Mouse (Mus musculus) forebrain, embryonic 10.5 days (tissue): ENCODE results near the gene AI854703. TPM values are rescaled to one million over a fixed set of nuclear protein-coding genes. Genes with fewer than 3 reads are reported as not detected.

Experiments used
- DNase-seq: peaks from one replicate; pipeline ENCODE4 v3.0.0-alpha.2; 2017; ENCODE audit warnings: low spot score; ENCODE audit errors: extremely low spot score
- H3K27ac ChIP-seq: fragments of 300-500 bp; sonication (generic); 2 replicates; pipeline ENCODE4 v1.5.1; 2016; ENCODE audit warnings: mild to moderate bottlenecking
- H3K27me3 ChIP-seq: fragments of 300-500 bp; sonication (generic); 2 replicates; pipeline ENCODE4 v1.6.1; 2016; ENCODE audit warnings: mild to moderate bottlenecking; ENCODE audit not compliant: poor library complexity, severe bottlenecking
- H3K36me3 ChIP-seq: fragments of 300-500 bp; sonication (generic); replicated peaks from 2 replicates; pipeline ENCODE4 v1.6.1; 2016; ENCODE audit warnings: mild to moderate bottlenecking, moderate library complexity
- H3K4me1 ChIP-seq: fragments of 300-500 bp; sonication (generic); 2 replicates; pipeline ENCODE4 v1.6.1; 2016
- H3K4me3 ChIP-seq: fragments of 300-500 bp; sonication (generic); 2 replicates; pipeline ENCODE4 v1.5.1; 2016; ENCODE audit warnings: mild to moderate bottlenecking, moderate library complexity
- H3K9me3 ChIP-seq: fragments of 300-500 bp; sonication (generic); 2 replicates; pipeline ENCODE4 v1.6.1; 2016; ENCODE audit warnings: mild to moderate bottlenecking, moderate library complexity
- WGBS: fragments of 180-500 bp; shearing (Covaris S2); methylation state at CpG from one replicate; pipeline ENCODE4 v1.1.7; 2016; 5-methylcytosine and 5-hydroxymethylcytosine counted together
- polyA plus RNA-seq: library from polyadenylated mRNA; unstranded; fragments of >200 nt; fragmentation: Nextera tagmentation; extraction: Ambion mirVana; gene quantifications from 2 replicates; pipeline ENCODE4 v1.2.1, GENCODE M21; 2016

The AI854703 gene
- 0.46 and 0.83 TPM in 2 replicates for polyA plus RNA-seq

DNA sequence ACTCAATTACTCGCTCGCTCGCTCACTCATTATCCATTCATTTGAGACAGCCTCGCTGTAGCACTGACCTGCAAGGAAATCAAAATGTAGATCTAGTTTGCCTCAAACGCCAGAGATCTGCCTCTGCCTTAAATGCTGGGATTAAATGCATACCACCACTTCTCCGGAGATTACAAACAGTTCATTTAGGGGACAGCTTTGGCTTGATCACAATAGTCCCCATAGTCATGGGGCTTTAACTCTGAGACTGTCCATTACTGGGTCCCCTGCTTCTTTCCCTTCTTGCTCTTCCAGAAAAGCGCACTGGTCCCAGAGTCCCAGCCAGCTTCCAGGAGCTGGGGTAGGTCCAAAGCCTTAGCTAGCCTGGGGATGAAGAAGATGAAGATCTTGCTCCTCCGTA is at the start of gene AI854703:
TSS of gene AI854703 (plus strand) at position 301 of the 400 bp plus-strand sequence.
- H3K9me3 ChIP-seq, result no peaks in the 10 kb centered on the region
- DNase-seq, result no peak
- H3K36me3 ChIP-seq, result peaks cover 4% of the 10 kb centered on the region
- H3K4me1 ChIP-seq, result peaks cover 31% of the 10 kb centered on the region
- peak within 1 kb of the TSS; percentile 63 for H3K27ac ChIP-seq
- peak within 1 kb of the TSS; percentile 58 for H3K4me3 ChIP-seq
- 22% methylated on average over 8 of the region's 8 CpGs for WGBS
- H3K27me3 ChIP-seq, result peaks cover 66% of the 10 kb centered on the region

DNA sequence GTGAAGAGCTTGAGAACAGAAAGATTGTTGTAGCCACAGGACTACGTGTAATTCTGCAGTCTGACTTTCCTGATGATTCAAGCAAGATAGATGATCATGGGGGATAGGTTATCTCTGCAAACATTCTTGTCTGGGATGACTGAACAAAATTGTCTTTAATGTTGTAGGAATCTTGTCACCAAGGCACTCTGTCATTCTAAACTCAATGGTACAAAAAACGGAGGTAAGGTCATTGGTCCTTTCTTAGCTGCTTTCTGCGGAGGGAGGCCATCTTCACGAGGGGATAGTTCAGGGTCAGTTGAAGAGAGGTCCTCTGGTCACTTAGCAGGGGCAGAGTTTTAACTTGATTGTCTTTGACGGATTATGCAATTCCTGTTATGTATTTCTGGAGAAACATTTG is 47.8 kb upstream of the AI854703 start:
- Histone ChIP-seq H3K4me3 (no peak overlapping the region), H3K4me1 (peaks cover 8% of the 10 kb centered on the region), H3K27me3 (no peaks in the 10 kb centered on the region), H3K27ac (no peak overlapping the region), H3K9me3 (no peaks in the 10 kb centered on the region), H3K36me3 (no peaks in the 10 kb centered on the region)
- DNase-seq, result no peak
- WGBS, result 74% methylated on average over 5 of the region's 5 CpGs

DNA sequence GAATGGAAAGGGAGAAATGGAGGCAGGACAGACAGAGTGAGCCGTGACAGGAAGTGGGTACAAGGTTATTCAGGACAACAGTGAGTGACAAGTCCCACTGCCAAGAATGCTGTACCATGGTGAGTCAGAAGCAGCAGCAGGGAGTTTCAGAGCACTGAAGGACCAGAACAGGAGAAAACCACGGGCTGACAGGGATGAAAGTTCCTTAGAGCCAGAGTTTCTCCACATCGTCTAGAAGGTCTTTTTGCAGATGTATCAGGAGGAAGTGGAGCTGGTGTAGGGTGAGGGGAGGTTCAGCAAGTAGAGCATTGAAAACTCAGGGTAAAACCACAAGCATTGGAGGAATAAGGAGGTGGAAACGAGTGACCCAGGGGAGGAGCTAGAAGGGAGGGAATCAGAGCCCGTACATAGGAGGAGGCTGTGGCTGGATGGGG is 47.3 kb upstream of the AI854703 start:
- H3K4me3 ChIP-seq, result no peak overlapping the region
- H3K4me1 ChIP-seq, result peaks cover 8% of the 10 kb centered on the region
- H3K36me3 ChIP-seq, result no peaks in the 10 kb centered on the region
- H3K27ac ChIP-seq, result no peak overlapping the region
- H3K27me3 ChIP-seq, result no peaks in the 10 kb centered on the region
- no peak for DNase-seq
- H3K9me3 ChIP-seq, result no peaks in the 10 kb centered on the region
- 51% methylated on average over 5 of the region's 5 CpGs for WGBS

DNA sequence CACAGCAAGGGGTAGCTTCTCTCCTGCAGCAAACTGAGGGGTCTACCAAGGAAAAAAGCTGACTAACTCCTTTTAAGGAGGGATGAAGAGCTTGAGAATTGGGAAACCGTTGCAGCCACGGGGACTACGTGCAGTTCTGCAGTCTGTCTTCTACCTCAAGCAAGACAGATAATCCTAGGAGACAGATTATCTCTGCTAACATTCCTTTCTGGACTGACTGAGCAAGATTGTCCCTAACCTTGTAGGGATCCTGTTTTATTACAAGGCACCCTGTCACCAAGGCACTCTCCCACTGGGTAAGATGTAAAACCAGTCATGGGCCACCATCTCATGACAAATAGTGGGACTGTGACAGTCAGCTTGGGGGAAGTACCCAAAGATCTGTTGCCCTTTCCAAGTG is 45.3 kb upstream of the AI854703 start:
- WGBS, result 48% methylated on average over 3 of the region's 3 CpGs
- no peak overlapping the region for H3K4me3 ChIP-seq
- no peaks in the 10 kb centered on the region; the same call in 1 of the 2 replicates for H3K9me3 ChIP-seq
- H3K27me3 ChIP-seq, result no peaks in the 10 kb centered on the region
- peaks cover 8% of the 10 kb centered on the region for H3K4me1 ChIP-seq
- no peaks in the 10 kb centered on the region for H3K36me3 ChIP-seq
- H3K27ac ChIP-seq, result no peak overlapping the region
- no peak for DNase-seq

DNA sequence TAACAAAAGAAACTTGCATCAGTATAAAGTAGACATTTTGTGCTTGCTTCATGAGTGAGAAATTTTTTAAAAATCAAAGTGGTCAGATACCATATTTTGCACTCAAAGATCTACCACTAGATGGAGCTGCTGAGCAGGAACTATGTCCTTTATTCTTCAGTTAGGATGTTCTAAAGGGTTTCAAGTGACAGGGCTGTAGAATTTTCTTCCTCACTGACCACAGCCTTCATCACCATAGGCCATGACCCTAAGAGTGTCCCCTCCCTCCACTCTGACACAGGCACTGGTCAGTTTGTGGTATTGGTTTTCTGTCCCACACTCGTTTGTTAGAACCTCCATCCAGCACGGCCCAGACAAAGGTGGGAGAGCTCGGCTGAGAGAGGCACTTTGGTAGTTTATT is 44.5 kb upstream of the AI854703 start:
- Histone ChIP-seq H3K27me3 (no peaks in the 10 kb centered on the region), H3K4me3 (no peak overlapping the region), H3K4me1 (peaks cover 8% of the 10 kb centered on the region), H3K9me3 (no peaks in the 10 kb centered on the region; the same call in 1 of the 2 replicates), H3K36me3 (no peaks in the 10 kb centered on the region), H3K27ac (no peak overlapping the region)
- 77% methylated on average over 3 of the region's 3 CpGs for WGBS
- DNase-seq, result no peak

DNA sequence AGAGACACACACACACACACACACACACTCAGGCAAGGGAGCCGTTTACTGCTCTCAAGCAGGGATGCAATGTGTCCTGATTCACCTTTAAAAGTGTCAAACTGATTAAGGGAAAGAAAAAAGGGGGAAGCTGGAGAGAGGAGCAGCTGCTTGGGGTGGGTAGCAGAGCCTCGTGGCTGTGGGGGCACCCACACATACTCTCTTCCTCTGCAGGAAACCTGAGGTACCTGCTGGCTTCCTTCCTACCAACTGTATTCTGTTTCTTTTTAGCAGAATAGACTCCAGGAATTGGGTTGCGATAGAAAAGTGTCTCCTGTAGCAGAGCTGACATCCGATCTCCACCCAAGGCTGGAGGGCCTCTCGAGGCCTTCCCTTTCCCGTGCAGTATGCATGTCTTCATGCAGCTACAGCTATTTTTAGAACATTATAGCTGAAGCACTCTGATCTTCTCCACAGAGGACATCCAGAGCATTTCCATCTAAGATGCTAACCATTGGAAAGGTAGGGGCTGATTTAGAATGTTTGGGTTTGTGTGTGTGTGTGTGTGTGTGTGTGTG is 37.3 kb upstream of the AI854703 start, which contains the start of gene Gm45021:
TSS of gene Gm45021 (plus strand) at position 417 of the 557 bp plus-strand sequence.
- Histone ChIP-seq H3K27ac (no peak within 1 kb of the TSS), H3K36me3 (no peaks in the 10 kb centered on the region), H3K4me1 (peaks cover 13% of the 10 kb centered on the region), H3K9me3 (no peaks in the 10 kb centered on the region; the same call in 1 of the 2 replicates), H3K27me3 (no peaks in the 10 kb centered on the region), H3K4me3 (no peak within 1 kb of the TSS)
- DNase-seq, result no peak
- 69% methylated on average over 6 of the region's 6 CpGs for WGBS

DNA sequence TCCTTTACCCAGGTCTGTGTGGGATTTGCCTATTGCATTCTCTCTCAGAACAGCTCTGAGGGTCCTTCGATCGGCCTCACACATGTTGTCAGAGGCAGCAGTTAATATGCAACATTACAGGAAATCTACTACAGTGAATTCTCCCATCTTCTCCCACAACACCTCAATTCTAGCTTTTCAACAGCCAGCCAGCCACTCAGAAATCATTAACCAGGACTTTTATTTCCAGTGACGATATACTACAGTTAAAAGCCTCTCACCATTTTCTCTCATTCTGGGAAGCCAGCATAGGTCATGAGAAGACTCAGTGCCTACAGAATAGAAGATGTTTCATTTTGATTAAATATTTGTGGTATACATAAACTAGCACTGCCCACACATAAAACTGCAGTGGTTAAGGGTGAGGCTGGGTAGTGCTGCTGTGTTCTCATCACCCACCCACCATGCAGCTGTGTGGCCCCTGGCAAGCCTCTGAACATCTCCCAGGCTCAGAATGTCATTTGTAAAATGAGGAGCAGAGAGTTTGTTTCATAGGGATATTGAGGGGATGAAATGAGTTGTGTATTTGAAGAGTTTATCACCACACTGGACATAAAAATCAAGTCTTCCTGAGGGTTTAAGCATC is 35.2 kb upstream of the AI854703 start:
- no peak overlapping the region for H3K4me3 ChIP-seq
- peaks cover 10% of the 10 kb centered on the region for H3K9me3 ChIP-seq
- H3K36me3 ChIP-seq, result peaks cover 14% of the 10 kb centered on the region
- no peak for DNase-seq
- 89% methylated on average over 3 of the region's 3 CpGs for WGBS
- no peaks in the 10 kb centered on the region for H3K27me3 ChIP-seq
- no peak overlapping the region for H3K27ac ChIP-seq
- peaks cover 27% of the 10 kb centered on the region for H3K4me1 ChIP-seq

DNA sequence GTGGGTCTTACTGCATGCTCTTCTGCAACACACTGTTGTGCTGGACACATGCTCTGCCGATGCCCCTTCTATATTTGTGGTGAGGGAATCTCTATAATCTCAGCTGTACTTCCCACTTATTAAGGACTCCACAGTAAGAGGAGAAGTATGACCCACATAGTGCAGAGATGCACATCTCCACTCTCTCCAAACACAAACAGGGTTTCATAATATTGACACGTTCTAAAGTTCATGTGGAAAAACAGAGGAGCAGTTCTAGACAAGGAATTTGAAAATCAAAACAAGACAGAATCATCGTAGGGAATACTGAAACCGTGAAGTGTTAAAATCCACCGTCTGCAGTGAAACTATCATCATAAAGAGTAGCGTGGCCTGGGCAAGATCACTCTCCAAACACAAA is 34.7 kb upstream of the AI854703 start:
- H3K27me3 ChIP-seq, result no peaks in the 10 kb centered on the region
- peaks cover 16% of the 10 kb centered on the region for H3K9me3 ChIP-seq
- H3K4me3 ChIP-seq, result no peak overlapping the region
- DNase-seq, result no peak
- peaks cover 27% of the 10 kb centered on the region for H3K4me1 ChIP-seq
- 92% methylated on average over 6 of the region's 6 CpGs for WGBS
- H3K36me3 ChIP-seq, result peaks cover 19% of the 10 kb centered on the region
- no peak overlapping the region for H3K27ac ChIP-seq

DNA sequence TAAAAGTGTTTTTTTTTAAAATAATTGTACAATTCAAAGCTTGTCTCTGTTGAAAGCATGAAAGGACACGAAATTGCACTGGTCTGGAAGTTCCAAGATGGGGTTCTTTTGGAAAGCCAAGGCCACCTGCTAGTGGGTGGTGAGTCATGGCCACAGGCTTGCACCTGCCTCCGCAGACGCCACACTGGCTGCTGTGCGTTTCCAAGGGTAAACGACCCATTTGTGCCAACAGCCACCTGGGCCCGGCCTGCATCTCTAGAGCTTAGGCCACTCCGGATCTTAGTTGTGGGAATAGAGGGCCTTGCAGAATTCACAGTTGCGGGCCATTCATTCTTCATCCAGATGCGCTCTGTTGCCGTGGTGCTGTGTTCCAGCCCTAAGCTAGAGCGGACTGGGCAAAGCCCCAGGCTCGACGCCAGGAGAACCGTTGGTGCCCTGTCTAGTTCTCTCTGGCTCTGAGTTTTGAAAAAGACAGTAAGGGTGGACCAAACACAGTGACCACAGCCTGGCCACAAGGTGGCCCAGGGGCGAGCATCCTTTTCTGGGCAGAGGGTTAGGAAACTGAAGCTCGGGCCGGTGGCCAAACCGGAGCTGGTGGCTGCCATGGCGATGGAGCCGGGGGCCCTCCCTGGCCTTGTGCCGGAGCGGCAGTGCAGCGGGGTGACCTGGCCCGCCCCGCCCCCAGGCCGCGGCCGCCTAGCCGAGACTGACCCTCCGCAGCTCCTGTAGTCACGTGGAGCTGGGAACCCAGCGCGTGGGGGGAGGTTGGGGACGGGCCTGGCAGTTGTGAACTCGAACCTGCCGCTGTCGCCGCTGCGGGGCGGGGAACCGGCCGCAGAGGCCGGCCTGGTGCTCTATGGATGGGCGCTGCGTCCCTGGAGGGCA is 33.2 kb upstream of the AI854703 start, which contains the start of the genes Repin1 and Gm44965:
TSS of gene Repin1 (plus strand) at position 726 of the 885 bp plus-strand sequence.
TSS of gene Gm44965 (plus strand) at position 784 of the 885 bp plus-strand sequence.
- Histone ChIP-seq H3K36me3 (peaks cover 34% of the 10 kb centered on the region), H3K4me3 (peak within 1 kb of the TSS; percentile 87), H3K9me3 (peaks cover 30% of the 10 kb centered on the region), H3K27ac (peak within 1 kb of the TSS; percentile 98), H3K4me1 (peaks cover 27% of the 10 kb centered on the region), H3K27me3 (no peaks in the 10 kb centered on the region)
- WGBS, result 5% methylated on average over 45 of the region's 45 CpGs
- DNase-seq, result peak; percentile 93

DNA sequence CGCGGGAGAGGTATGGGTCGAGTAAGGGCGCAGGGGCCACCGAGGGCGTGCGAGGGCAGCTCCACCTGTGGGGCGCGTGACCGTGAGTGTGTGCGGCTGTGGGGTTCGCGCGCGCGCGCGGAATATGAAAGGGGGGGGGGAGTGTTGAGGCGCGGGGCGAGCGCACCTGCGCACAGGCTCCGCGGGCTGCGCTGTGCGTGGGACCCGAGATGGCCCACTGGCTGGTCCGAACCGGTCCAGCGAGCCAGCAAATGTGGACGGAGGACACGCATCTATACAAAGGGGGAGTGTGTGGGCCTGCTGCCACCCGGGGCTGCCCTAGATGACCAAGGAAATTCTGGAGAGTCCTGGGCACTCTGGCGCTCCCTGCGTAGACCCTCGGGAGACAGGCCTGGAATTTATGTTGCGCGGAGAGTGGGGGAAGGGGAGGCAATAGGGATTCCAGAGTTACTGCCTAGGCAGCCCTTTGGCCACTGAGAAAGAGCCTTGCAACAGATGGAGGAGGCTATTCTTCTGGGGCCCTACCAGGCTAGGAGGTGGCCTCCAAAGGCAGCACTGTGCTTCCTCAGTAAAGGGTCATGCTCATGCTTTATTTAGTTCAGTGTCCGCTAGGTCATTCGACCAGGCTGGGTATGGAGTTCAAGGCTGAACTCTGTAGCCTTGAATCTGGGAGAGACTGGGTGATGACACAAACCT is 32.4 kb upstream of the AI854703 start:
- no peak for DNase-seq
- H3K4me3 ChIP-seq, result peak overlapping the region; percentile 87
- WGBS, result 1% methylated on average over 41 of the region's 41 CpGs

DNA sequence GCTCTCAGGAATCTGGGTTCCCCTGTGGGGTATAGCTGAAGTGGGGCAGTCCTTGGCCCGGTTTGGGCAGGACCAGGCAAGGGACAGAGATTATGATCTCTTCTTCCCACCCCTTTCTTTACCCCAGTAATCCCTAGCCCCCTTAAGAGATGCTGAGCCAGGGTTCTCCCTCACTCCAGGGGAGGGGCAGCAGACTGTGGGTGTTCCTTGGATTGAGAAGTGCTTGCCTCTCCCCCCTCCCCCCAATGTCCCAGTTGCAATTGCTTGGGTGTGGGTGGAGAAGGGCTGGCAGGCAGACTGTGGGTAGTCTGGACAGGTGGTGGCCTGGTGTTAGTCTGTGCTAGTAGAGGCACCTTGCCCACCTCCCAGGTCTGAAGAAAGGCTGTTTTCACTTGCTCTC is 31.3 kb upstream of the AI854703 start:
- Histone ChIP-seq H3K27ac (peak overlapping the region; percentile 98), H3K27me3 (no peaks in the 10 kb centered on the region), H3K9me3 (peaks cover 30% of the 10 kb centered on the region), H3K4me1 (peaks cover 24% of the 10 kb centered on the region), H3K4me3 (peak overlapping the region; percentile 87), H3K36me3 (peaks cover 53% of the 10 kb centered on the region)
- no peak for DNase-seq
- WGBS, result 47% methylated on average over 1 of the region's 1 CpGs

More for the DNA sequence above, 32.4 kb upstream of the AI854703 start:
- Histone ChIP-seq H3K9me3 (peaks cover 30% of the 10 kb centered on the region), H3K27me3 (no peaks in the 10 kb centered on the region), H3K4me1 (peaks cover 26% of the 10 kb centered on the region), H3K36me3 (peaks cover 42% of the 10 kb centered on the region), H3K27ac (peak overlapping the region; percentile 98)

DNA sequence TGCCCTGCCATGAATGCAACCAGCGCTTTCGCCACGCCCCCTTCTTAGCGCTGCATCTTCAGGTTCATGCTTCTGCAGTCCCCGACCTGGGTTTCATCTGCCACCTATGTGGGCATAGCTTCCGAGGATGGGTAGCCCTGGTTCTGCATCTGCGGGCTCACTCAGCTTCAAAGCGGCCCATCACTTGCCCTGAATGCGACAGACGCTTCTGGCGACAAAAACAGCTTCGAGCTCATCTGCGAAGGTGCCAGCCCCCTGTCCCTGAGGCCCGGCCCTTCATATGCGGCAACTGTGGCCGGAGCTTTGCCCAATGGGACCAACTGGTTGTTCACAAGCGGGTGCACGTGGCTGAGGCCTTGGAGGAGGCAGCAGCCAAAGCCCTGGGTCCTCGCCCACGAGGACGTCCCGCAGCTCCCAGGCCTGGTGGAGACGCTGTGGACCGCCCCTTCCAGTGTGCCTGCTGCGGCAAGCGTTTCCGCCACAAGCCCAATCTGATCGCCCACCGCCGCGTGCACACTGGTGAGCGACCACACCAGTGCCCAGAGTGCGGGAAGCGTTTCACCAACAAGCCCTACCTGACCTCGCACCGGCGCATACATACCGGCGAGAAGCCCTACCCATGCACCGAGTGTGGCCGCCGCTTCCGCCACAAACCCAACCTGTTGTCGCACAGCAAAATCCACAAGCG is 29.9 kb upstream of the AI854703 start:
- Histone ChIP-seq H3K27ac (no peak overlapping the region), H3K4me3 (no peak overlapping the region), H3K27me3 (no peaks in the 10 kb centered on the region), H3K36me3 (peaks cover 58% of the 10 kb centered on the region), H3K9me3 (peaks cover 30% of the 10 kb centered on the region), H3K4me1 (peaks cover 35% of the 10 kb centered on the region)
- DNase-seq, result no peak
- WGBS, result 96% methylated on average over 45 of the region's 45 CpGs
